Mouse (Mus musculus): ENCODE results near the gene Vmn1r48. TPM values are rescaled to one million over a fixed set of nuclear protein-coding genes. Genes with fewer than 3 reads are reported as not detected.
"Not testable (repeated sequence)": the region's sequence is repeated elsewhere in the genome, so short reads cannot be mapped to it uniquely, and the experiment has no call there.

The Vmn1r48 gene
- not detected in 2 replicates for polyA plus RNA-seq (2014; fragmentation: Nextera tagmentation; extraction: Ambion mirVana)

DNA sequence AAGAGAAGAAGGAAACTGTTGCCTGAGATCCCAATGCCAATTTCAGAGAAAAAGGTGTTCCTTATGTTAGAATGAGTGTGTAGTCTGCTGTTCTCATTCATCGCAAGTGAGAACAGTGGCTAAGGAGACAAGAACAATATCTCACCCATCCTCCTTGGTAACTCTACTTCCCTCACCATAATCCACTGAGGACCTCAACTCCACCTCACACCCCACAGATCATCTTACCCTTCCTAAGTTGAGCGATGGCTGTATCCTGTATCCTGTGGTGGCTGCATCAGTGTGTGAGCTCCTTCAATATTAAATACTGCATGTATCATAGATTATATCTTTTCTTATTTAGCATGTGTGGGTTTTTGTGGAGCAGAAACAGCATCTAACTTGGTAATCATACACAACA is at the start of gene Vmn1r48:
Vmn1r48 (minus strand) TSS at position 101 of the 400 bp plus-strand sequence.
- not testable (repeated sequence) for H3K9me3 ChIP-seq (replicated peaks; ENCODE audit: control insufficient read depth, low read length); DNase-seq (ENCODE audit: low spot score); H3K4me1 ChIP-seq (ENCODE audit: control insufficient read depth, insufficient read depth, low read length); H3K36me3 ChIP-seq (replicated peaks; ENCODE audit: control insufficient read depth, insufficient read depth, low read depth, low read length); H3K9ac ChIP-seq (replicated peaks; ENCODE audit: low read length); ATAC-seq (replicated peaks; ENCODE audit: insufficient number of reproducible peaks, low FRiP score, low TSS enrichment, low read depth); H3K4me3 ChIP-seq (ENCODE audit: low read depth, low read length); H3K27me3 ChIP-seq (ENCODE audit: control insufficient read depth, insufficient read depth, low read length); H3K4me2 ChIP-seq (ENCODE audit: low read depth, low read length); H3K27ac ChIP-seq (replicated peaks; ENCODE audit: low read depth, low read length)
- WGBS, result no CpG with 5 or more reads among the region's 2 CpGs

GRCm38 (mm10) chr6:90078406-90078805 is 41.8 kb upstream of the Vmn1r48 start, which contains the start of gene Vmn1r49:
Gene Vmn1r49, minus strand, starts transcription at chr6:90078506.
- WGBS, result 71% methylated on average over 4 of the region's 4 CpGs
- Histone ChIP-seq H3K27ac (replicated peaks; ENCODE audit: low read depth, low read length) (no peak within 1 kb of the TSS), H3K4me1 (ENCODE audit: control insufficient read depth, insufficient read depth, low read length) (no peaks in the 10 kb centered on the region), H3K36me3 (replicated peaks; ENCODE audit: control insufficient read depth, insufficient read depth, low read depth, low read length) (no peaks in the 10 kb centered on the region), H3K9ac (replicated peaks; ENCODE audit: low read length) (no peak within 1 kb of the TSS), H3K9me3 (replicated peaks; ENCODE audit: control insufficient read depth, low read length) (no peaks in the 10 kb centered on the region), H3K27me3 (ENCODE audit: control insufficient read depth, insufficient read depth, low read length) (no peaks in the 10 kb centered on the region), H3K4me2 (ENCODE audit: low read depth, low read length) (no peak within 1 kb of the TSS), H3K4me3 (ENCODE audit: low read depth, low read length) (no peak within 1 kb of the TSS)
- no peak for ATAC-seq (replicated peaks; ENCODE audit: insufficient number of reproducible peaks, low FRiP score, low TSS enrichment, low read depth)
- no peak for DNase-seq (ENCODE audit: low spot score)

- H3K4me1 ChIP-seq (ENCODE audit: control insufficient read depth, insufficient read depth, low read length); DNase-seq (ENCODE audit: low spot score); ATAC-seq (replicated peaks; ENCODE audit: insufficient number of reproducible peaks, low FRiP score, low TSS enrichment, low read depth); H3K9ac ChIP-seq (replicated peaks; ENCODE audit: low read length); H3K27me3 ChIP-seq (ENCODE audit: control insufficient read depth, insufficient read depth, low read length); H3K36me3 ChIP-seq (replicated peaks; ENCODE audit: control insufficient read depth, insufficient read depth, low read depth, low read length); H3K27ac ChIP-seq (replicated peaks; ENCODE audit: low read depth, low read length); H3K4me2 ChIP-seq (ENCODE audit: low read depth, low read length); H3K4me3 ChIP-seq (ENCODE audit: low read depth, low read length); H3K9me3 ChIP-seq (replicated peaks; ENCODE audit: control insufficient read depth, low read length): not testable (repeated sequence)
- 96% methylated on average over 1 of the region's 1 CpGs for WGBS
Measured at GRCm38 (mm10) chr6:90015847-90016246, 20.8 kb downstream of the Vmn1r48 start, which contains the start of gene Vmn1r47. Gene Vmn1r47, plus strand, starts transcription at chr6:90016147.

- Histone ChIP-seq H3K36me3 (replicated peaks; ENCODE audit: control insufficient read depth, insufficient read depth, low read depth, low read length) (no peaks in the 10 kb centered on the region), H3K9me3 (replicated peaks; ENCODE audit: control insufficient read depth, low read length) (no peaks in the 10 kb centered on the region), H3K27me3 (ENCODE audit: control insufficient read depth, insufficient read depth, low read length) (no peaks in the 10 kb centered on the region), H3K4me2 (ENCODE audit: low read depth, low read length) (no peak overlapping the region), H3K4me3 (ENCODE audit: low read depth, low read length) (no peak overlapping the region), H3K27ac (replicated peaks; ENCODE audit: low read depth, low read length) (no peak overlapping the region), H3K9ac (replicated peaks; ENCODE audit: low read length) (no peak overlapping the region), H3K4me1 (ENCODE audit: control insufficient read depth, insufficient read depth, low read length) (no peaks in the 10 kb centered on the region)
- no peak for ATAC-seq (replicated peaks; ENCODE audit: insufficient number of reproducible peaks, low FRiP score, low TSS enrichment, low read depth)
- DNase-seq (ENCODE audit: low spot score), result no peak
- 21% methylated on average over 1 of the region's 1 CpGs for WGBS
Measured at GRCm38 (mm10) chr6:89985989-89986388, 50.7 kb downstream of the Vmn1r48 start.

Other genes starting within 250 kb of the Vmn1r48 start
- gene Vmn1r42, start 160.4 kb downstream of the Vmn1r48 start, polyA plus RNA-seq (2014; fragmentation: Nextera tagmentation; extraction: Ambion mirVana), result not detected in 2 replicates
- gene Vmn1r43, start 160.4 kb downstream of the Vmn1r48 start, polyA plus RNA-seq (2014; fragmentation: Nextera tagmentation; extraction: Ambion mirVana), result not detected in 2 replicates
- not detected in 2 replicates for gene Vmn1r44, start 153.2 kb downstream of the Vmn1r48 start, polyA plus RNA-seq (2014; fragmentation: Nextera tagmentation; extraction: Ambion mirVana)
- not detected in 2 replicates for gene Vmn1r45, start 96.2 kb downstream of the Vmn1r48 start, polyA plus RNA-seq (2014; fragmentation: Nextera tagmentation; extraction: Ambion mirVana)
- not detected in 2 replicates for gene Vmn1r46, start 67.5 kb downstream of the Vmn1r48 start, polyA plus RNA-seq (2014; fragmentation: Nextera tagmentation; extraction: Ambion mirVana)
- not detected in 2 replicates for gene Vmn1r47, start 20.7 kb downstream of the Vmn1r48 start, polyA plus RNA-seq (2014; fragmentation: Nextera tagmentation; extraction: Ambion mirVana)
- not detected in 2 replicates for gene Vmn1r49, start 41.7 kb upstream of the Vmn1r48 start, polyA plus RNA-seq (2014; fragmentation: Nextera tagmentation; extraction: Ambion mirVana)
- not detected in 2 replicates for gene Vmn1r50, start 64.6 kb upstream of the Vmn1r48 start, polyA plus RNA-seq (2014; fragmentation: Nextera tagmentation; extraction: Ambion mirVana)
- not detected in 2 replicates for gene Vmn1r51, start 85.8 kb upstream of the Vmn1r48 start, polyA plus RNA-seq (2014; fragmentation: Nextera tagmentation; extraction: Ambion mirVana)
- not detected in 2 replicates for gene Vmn1r52, start 138.0 kb upstream of the Vmn1r48 start, polyA plus RNA-seq (2014; fragmentation: Nextera tagmentation; extraction: Ambion mirVana)
- gene V1ra8, start 166.0 kb upstream of the Vmn1r48 start, polyA plus RNA-seq (2014; fragmentation: Nextera tagmentation; extraction: Ambion mirVana), result not detected in 2 replicates
- gene Vmn1r53, start 187.6 kb upstream of the Vmn1r48 start, polyA plus RNA-seq (2014; fragmentation: Nextera tagmentation; extraction: Ambion mirVana), result not detected in 2 replicates
- not detected in 2 replicates for gene Vmn1r54, start 209.5 kb upstream of the Vmn1r48 start, polyA plus RNA-seq (2014; fragmentation: Nextera tagmentation; extraction: Ambion mirVana)